Mouse (Mus musculus) retina, embryonic 14.5 days (tissue): ENCODE measurements around the gene Ttc27.

Experiments
- DNase-seq: peaks from one replicate; pipeline ENCODE4 v3.0.0-alpha.2; 2015; ENCODE audit warnings: low spot score

Gene Ttc27

GRCm38 (mm10) chr17:74879768-74880167, 162.2 kb downstream of the Ttc27 start:
- no peak for DNase-seq

- no peak for DNase-seq
These were observed 169.5 kb downstream of the Ttc27 start for GRCm38 (mm10) chr17:74887039-74887438.

GRCm38 (mm10) chr17:74888836-74889534, 171.5 kb downstream of the Ttc27 start:
- no peak for DNase-seq

- DNase-seq = no peak
These were observed 172.1 kb downstream of the Ttc27 start for GRCm38 (mm10) chr17:74889535-74890117.

GRCm38 (mm10) chr17:74902453-74902852, 184.9 kb downstream of the Ttc27 start:
- DNase-seq = no peak

GRCm38 (mm10) chr17:74903411-74904331, 186.1 kb downstream of the Ttc27 start:
- DNase-seq = no peak

GRCm38 (mm10) chr17:74904332-74904687, 186.8 kb downstream of the Ttc27 start:
- no peak for DNase-seq

- DNase-seq = no peak
These were observed 187.4 kb downstream of the Ttc27 start for GRCm38 (mm10) chr17:74904956-74905355.

- no peak for DNase-seq
These were observed 195.5 kb downstream of the Ttc27 start for GRCm38 (mm10) chr17:74912995-74913394.
